Mouse (Mus musculus) E14TG2a.4 (cell line): Measurements from ENCODE around the gene Mogs.

Experiments
- CTCF ChIP-seq: conservative IDR thresholded peaks from 2 replicates; pipeline ENCODE4 v1.5.1; 2014; ENCODE audit warnings: low read length
- NANOG ChIP-seq: IDR thresholded peaks from 2 replicates; pipeline ENCODE4 v1.6.1; 2014; ENCODE audit warnings: borderline replicate concordance, low read length, mixed read lengths

DNA sequence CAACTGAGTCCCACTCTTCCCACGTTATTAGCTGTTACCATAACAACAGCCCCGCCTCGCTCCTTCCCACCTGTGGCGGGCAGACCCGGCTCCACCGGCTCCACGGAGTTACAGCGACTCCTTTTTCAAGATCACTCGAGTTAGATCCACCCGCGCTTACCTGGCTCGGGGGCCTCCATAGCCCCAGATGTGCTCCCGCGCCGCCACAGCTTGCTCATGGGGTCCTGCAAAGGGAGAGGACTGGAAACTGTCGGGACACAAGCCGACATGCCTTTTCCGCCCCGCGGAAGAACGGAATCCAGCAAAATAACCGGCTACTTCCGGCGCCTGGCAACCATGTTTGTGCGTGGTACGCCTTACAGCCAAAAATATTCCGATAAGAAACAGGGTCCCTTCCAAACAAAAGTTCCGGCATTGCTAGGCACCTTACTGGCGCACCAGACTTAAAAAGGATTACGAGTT is 9.6 kb downstream of the Mogs start:
- TF ChIP-seq CTCF (no peak), NANOG (no peak)
